Mouse (Mus musculus) cerebellum, postnatal 25 days (tissue): Measurements from ENCODE around the gene Ndufab1.
"Not testable (repeated sequence)": the region's sequence is repeated elsewhere in the genome, so short reads cannot be mapped to it uniquely, and the experiment has no call there.

Experiments
- DNase-seq, 2 experiments: peaks; one replicate each; pipeline ENCODE4 v3.0.0; 2021; ENCODE audit warnings: mixed read lengths in 2 of 2

The Ndufab1 gene

DNA sequence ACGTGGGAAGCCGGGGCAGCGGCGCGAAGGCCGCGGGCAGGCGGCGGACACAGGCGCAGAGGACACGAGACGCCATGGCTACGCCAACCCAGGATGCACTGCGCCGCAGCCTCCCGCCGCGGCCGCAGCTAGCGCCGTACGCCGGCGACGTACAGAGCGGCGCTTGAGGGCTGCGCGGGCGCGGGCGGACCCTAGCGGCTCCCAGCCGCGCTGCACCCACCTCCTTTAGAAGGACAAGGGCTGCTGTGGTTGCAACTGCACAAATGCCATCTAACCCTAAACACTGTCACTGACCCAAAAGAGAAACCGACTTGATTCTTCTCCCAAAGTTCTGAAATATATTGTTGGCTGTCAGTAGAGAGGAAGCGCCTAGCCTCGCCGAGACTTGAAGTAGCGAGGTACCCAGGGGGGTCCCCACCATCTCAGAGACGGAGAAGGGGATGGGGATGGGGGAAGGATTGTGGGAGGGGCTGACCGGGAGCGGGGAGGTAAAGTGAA lies at the start of gene Ndufab1:
Gene Ndufab1, minus strand, starts transcription at position 140 of the 498 bp plus-strand sequence.
- peak; percentile 95 to 96 for DNase-seq

DNA sequence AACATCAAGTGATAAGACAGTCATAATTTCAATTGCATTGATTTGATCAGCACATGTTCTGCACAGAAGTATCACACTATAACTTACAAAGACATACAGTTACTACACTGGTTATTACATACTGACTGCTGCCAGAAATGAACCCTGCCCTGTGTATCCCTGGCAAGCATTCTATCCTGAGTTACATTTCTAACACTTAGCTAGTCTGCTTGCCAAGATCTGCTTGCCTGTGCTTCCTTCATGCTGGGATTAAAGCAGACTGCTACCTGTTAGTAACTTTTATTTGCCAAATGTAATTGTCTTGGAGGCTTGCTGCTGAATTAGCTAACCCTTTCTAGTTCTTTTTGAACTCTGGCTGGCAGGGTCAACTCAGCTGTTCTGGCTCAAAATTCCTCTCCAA lies 39.3 kb upstream of the Ndufab1 start:
- DNase-seq = no peak

DNA sequence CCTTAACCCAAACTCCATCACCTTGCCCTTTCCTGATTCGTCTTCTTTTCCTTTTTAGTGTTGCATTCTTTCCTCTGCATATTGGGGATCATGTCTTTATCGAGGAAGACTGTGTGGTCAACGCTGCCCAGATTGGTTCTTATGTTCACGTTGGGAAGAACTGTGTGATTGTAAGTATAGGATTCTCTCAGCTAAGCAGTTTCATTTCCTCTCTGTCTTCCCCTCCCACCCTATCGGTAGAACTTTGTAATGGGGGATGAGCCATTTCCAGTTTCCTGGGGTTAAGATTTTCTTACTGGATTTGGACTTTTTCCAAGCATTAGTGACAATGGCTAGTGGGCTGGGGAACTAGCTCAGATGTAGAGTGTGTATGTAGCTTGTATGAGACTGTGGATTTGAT lies 36.5 kb upstream of the Ndufab1 start:
- DNase-seq = no peak

DNA sequence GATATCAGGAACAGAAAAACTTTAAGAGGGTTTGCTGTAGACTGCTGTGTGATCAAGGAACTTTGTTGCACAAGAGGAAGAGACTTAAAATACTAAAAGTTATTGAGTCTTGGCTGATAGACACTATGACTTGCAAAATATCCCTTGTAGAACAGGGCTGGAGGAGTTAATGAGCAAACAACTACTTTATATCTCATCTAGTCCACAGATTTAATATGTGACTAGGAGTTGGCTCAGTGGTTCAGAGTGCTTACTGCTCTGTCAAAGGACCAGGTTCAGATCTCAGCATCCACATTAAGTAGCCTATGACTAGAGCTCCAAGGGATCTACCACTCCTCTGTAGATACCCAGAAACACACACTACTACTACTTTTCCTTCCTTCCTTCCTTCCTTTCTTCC lies 35.4 kb upstream of the Ndufab1 start:
- DNase-seq = no peak

DNA sequence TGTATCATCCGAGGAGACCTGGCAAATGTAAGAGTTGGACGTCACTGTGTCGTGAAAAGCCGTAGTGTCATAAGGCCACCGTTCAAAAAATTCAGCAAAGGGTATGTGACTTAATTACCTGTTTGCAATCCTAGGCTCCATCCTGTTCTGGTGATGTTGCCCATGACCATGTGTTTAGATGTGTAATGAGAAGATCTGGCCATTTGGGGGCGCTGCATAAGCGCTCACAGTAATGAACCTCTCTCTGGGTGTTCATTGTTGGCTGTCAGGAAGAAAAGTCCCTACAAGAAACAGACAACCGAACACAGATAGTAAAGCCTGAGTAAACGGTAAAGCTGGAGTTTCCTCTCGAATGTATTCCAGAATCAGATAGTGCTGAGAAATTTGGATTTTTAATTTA lies 33.4 kb upstream of the Ndufab1 start:
- peak; percentile 11 to 25 for DNase-seq

DNA sequence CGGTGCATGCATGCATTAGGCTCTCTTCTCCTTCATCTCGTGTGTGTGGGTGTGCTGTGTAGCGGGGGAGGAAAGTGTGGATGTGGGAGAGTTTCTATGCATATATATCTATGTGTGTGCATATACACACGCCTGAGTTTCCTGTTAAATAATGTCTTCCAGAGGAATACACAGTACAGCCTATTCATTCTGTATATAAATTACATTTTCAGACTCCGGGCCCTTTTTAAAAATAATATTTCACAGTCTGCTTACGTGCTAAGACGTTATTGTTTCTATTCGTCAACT lies 31.6 kb upstream of the Ndufab1 start:
- no peak for DNase-seq

DNA sequence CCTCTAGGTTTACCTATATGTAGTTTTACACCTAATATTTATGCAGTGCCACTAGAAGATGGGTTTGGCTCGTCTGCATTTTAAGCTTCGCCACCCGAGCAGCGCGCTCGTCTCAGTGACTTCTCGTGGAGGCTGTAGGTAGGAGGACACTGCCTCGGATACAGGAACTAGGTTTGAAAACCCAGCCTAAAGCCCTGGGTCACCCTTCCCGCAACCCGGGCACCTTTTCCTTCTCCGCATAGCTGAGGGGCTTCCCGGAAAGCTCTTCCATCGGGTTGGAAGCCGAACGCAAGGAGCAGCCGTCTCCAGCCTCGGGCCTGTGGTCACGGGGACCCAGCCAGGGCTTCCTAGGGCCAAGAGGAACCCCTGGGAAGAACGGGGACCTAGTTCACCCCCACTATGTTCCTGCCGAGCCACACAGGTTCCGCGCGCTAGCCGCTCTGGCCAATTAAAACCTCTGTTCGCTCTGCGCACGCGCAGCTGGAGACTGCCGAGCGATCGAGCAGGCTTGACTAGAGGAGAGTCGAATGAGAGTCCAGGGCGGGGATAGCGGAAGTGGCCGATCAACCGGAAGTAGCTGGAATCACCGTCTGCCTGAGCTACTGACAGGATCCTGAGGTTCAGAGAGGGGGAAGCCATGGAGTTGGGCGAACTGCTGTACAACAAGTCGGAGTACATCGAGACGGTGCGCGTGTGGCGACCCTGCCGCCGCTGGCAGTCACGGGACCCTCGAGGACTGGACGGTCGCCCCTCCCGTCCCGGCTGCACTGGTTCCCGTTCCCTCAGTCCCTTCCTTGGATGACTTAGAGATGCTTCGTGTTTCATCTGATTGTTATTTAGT lies 31.0 kb upstream of the Ndufab1 start, which contains the start of the genes Palb2 and Dctn5:
Gene Palb2, minus strand, starts transcription at position 489 of the 841 bp plus-strand sequence.
Gene Dctn5, plus strand, starts transcription at position 545 of the 841 bp plus-strand sequence.
- peak; percentile 98 to 99 for DNase-seq

DNA sequence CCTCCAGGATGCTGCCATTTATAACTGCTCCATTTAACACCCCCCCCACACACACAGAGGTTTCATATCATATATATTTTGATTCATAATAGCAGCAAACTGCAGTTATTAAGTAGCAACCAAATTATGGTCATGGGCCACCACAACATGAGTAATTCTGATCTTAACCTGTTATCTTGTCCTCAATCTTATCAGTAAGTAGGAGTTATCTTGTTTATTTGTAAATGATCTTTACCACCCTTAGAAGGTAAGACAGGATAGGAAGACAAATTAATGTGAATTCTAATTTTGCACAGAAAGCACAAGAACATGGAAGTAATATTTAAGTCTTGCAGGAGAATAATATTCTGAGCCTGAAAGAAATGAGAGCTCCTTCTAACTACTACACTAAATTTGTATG lies 30.1 kb upstream of the Ndufab1 start:
- no peak for DNase-seq

DNA sequence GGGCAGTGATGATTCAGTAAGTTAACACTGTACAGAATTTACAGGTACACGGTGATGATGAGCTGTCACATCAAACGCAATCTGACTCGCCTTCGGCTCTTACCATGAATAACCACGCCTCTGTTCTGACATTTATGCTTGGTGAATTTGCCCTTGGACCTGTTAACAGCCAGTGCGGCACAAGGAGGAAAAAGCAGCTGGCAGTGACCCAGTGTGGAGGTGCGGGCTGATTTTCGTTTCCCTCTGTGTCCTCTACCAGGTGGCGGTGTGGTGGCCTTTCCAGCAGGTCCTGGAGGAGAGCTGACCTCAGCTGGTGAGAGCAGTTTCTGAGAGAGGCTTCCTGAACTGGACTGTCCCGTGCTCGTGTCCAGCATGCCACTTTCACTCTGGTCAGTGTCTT lies 25.3 kb upstream of the Ndufab1 start:
- DNase-seq = no peak

DNA sequence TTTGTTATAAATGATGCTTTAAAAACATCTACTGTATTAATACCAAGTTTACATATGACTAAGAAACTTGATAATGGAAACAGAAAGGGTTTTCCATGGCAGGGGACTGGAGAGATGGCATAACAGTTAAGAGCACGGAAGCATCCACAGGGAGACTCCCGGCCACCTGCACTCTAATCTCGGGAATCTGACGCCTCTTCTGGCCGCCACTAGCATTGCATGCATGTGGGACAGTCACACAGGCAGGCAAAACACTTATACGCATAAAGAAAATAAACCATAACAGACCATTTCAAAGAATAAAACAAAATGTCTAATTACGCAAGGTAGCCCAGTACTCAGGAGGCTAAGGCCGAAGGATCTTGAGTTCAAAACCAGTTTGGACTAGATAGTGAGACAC lies 23.9 kb upstream of the Ndufab1 start:
- no peak for DNase-seq

DNA sequence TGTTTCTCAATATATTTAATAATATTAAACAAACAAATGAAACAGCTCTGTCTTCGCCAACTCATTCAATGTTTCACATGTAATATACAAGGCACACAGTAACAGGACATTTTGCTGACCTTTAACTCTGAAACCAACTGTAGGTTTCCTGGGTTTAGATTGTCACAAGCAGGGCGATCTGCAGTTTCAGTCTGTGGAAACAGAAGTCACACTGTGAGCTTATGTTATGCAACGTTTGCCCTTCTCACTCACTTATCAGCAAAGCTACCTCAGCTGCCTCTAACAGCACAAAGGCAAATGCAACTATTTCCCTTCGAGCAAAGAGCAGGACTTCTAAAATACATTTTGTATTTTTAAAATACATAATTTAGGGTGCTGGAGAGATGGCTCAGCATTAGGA lies 21.8 kb upstream of the Ndufab1 start:
- no peak for DNase-seq

DNA sequence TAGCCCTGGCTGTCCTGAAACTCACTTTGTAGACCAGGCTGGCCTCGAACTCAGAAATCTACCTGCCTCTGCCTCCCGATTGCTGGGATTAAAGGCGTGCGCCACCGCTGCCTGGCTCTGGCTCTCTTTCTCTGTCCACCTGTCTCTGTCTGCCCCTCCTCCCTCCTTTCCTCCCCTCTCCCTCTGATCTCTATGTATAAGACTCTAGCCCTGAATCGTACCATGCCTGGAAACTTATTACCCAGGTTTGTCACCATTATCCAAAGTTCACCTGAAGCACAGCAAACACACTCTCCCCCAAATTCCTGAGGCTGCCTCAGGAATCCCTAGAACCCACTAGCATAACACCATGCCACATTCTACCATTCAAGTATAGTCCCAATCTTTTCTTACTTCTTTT lies 6.5 kb upstream of the Ndufab1 start:
- no peak for DNase-seq

DNA sequence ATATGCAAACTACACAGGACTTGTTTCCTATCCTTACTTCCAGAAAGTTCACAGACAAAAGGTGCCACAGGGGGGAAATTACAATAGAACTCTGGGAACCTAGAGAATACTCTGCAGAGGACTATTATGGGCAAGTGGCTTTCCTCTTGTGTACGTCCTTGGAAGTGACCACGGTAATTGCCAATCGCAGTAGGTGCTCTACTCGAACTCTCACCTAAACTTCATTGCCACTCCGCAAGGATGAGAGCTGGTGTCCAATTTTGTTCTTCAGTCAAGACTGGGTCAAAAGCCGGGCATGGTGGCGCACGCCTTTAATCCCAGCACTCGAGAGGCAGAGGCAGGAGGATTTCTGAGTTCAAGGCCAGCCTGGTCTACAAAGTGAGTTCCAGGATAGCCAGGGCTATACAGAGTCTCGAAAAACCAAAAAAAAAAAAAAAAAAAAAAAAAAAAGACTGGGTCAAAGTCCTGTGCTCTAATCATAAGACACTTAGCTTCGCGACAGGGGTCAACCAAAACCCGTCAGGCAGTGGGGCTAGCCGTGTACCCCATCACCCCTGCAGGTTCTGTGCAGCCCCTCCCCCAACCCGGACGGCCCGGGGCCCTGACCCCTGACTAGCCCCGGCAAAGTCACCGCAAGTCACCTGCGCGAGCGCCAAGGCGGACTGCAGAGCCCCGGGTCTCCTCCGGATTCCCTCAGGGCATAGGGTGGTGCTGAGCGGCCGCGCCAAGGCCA lies 506 bp downstream of the Ndufab1 start:
- not testable (repeated sequence) for DNase-seq

DNA sequence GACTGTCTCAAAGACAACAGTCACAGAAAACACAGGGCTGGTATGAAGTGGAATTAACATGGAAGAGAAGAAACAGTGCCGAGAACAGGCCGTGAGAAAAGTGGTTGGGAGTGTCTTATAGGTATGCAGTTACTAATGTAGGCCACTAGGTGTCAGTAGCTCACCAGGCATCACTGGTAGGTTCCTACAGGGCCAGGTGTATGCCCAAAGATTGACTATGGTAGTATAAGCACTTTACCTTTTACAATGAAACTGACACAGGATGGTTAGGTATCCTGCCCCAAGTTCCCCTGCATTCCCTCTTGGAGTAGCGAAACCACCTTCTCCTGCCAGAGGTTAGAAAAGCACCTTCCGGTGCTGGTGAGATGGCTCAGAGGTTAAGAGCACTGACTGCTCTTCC lies 2.5 kb downstream of the Ndufab1 start:
- peak; percentile 39 to 62 for DNase-seq

DNA sequence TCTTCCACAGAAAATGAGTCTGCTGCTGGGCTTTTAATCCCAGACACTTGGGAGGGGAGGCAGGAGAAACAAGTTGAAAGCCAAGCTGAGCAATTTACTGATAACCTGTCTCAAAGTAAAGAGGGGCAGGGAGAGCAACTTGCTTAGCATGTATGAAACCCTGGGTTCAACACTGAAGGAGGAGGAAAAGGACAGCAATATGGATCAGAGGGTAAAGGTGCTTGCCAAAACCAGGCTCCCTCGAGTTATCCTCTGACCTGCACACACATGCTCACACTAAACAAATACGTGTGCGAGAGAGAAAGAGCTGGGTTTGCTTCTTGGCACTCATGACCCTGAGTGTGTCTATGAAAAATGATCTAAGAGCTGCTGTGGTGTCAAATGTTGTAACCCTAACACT lies 3.7 kb downstream of the Ndufab1 start:
- no peak for DNase-seq

DNA sequence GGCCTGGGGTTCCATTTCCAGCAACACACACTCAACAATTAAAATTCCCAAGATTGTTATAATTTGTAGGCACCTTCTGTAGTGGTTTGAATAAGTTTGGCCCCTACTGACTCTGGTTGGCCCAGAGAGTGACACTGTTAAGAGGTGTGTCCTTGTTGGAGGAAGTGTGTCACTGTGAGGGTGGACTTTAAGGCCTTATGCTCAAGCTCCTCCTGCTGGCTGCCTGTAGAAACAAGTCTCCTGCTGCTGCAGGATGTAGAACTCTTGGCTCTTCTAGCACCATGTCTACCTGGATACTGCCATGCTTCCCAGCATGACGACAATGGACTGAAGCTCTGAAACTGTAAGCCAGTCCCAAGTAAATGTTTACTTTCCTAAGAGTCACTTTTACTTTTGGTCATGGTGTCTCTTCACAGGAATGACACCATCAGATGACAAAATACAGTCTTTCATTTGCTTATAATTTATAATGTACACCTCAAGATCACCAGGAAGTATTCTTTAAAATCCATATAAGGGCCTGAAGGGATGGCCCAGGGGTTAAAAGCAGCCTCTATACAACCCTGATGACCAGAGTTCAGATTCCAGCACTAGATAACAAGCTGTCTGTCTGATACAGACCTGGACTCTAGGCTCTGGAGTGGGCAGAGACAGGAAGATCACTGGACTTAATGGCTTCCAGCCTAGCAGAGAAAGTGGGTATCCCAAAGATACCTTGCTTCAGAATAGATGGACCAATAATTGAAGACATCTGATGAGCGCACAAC lies 6.9 kb downstream of the Ndufab1 start:
- no peak for DNase-seq

DNA sequence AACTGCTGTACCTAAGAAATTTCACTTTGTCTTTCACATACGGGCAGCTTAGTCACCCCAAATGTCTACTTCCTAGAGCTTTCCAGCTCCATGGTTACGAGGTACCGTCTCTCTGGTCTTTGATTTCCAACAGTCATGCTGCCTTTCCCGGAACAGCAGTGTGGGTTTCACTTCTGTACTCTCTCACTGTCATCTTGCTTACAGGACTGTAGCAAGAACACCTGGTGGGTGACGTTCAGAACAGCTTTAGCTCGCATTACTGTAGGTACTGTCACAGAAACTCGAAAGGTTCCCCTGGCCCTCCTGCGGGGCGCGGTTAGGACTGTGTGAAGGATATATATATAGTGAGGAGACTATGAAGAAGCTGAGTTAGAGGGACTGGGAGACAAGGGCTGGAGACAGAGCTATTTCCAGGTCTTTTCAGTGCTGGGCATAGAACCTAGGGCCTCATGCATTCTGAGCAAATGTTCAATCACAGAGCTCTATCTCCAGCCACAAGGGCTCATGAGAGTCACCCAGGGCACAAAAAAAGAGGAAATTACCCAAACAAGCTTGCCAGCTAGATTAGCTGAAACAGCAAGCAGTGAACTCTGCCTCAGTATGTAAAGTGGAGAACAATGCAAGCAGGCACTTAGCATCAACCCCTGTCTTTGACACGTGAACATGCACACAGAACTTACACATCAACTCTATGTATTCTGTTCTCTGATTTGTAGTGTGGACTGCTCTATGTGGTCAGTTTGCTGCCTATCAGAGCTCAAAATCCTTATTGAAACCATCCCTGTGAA lies 14.3 kb downstream of the Ndufab1 start:
- DNase-seq = no peak

DNA sequence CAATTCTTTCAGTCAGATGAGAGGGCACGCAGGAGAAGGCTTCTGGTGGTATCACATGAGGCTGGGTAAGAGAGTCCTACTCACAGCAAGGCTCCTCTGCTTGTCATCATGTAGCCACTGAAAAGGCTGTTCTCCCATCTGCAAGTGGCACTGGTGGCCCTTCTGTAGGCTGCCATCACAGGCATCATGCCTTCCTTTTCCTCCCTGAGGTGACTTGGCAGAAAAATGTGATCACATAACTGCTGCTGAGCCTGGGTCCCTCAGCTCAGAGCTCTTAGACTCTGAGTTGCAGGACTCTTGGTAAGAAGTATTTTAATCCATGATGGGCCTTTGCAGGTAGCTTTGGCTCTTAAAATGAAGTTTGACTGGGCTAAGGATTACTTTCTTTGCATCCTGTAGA lies 20.6 kb downstream of the Ndufab1 start:
- no peak for DNase-seq

DNA sequence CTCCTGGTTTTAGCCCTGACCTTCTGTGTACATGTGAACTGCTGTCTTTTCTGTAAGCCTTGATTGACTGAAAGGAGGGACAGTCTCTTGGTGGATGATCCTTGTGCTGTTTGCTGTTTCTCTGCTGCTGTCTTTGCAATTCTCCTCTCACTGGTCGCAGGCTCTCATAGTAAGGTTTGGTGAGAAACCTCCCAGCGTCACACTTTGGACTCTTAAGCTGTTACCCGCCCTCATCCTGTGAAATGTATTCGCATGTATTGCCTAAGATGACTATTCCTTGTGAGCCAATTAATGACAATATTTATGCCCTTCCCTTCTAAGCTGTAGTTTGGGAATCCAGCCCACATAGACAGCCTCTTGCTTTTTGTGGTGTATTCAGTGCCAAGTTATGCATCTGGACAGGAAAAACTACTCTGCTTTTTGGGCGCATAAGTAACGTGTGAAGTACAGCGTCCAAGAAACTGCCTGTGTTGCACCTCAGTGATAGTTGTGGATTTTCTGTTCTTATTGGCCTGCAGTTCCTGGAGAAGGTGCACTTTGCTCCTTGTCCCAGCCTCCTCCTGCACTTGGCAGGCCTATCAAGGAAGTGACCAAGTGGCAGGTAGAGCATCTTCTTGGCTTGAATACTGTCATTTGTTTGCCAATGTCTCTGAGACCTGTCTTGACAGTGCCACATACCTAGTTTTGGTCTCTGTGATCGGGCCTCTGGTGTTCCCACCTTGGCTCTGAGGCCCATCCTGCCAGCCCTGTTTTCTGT lies 21.7 kb downstream of the Ndufab1 start:
- no peak for DNase-seq

DNA sequence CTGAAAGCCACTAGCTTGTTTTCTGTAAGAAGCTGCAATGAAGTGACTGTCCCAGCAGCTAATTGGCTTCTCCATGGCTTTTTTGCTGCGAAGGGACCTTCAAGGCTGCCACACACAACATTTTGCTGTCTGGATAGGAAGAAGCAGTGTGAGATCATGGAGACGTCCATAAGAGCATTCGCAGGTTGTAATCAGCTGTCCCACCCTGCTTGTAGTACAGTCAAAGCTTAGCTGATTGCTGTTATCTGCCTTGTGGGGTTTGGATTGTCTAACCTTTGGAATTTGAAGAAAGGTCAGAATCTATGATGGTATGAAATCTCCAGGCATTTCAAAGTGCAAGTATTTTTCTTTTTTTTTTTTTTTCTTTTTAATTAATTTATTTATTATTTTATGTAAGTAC lies 27.3 kb downstream of the Ndufab1 start:
- no peak for DNase-seq

DNA sequence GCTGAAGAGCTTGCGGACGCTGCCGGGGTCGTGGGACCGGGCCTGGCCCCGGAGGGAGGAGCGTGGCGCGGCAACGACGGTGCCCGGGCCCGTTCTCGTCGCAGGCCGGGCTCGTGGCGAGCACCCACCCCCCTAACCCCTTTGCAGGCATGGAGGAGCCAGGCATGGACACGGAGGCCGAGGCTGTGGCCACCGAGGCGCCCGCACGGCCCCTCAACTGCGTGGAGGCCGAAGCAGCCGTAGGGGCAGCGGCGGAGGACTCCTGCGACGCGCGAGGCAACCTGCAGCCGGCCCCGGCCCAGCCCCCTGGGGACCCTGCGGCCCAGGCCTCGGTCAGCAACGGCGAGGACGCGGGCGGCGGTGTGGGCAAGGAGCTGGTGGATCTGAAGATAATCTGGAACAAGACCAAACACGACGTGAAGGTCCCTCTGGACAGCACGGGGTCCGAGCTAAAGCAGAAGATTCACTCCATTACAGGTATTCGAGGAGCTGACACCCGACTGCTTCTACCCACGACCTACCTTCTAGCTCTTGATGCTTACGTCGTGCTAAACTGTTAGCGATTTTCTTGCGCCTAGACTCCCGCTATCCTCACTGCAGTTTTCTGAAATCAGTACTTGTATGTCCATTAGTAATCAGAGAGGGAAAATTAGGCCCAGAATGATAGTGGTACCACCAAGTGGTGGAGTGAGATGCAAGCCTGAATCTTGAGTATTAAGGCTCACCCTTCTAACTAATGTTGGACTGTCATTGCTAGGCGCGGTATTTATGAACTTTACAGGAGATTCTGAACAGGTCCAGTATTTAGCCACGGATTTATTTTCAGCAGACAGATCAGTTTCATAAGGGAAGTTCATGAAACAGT lies 33.9 kb downstream of the Ndufab1 start:
- DNase-seq = no peak
